Mouse (Mus musculus) liver, adult (tissue): ENCODE measurements around the gene Depp1.
A peak's percentile ranks its signal among the peaks of the same experiment; 100 is the strongest.

Source experiments
- GATA4 ChIP-seq: IDR thresholded peaks from 2 replicates; pipeline ENCODE4 v1.6.1; 2014; ENCODE audit warnings: mild to moderate bottlenecking, low read length; ENCODE audit not compliant: insufficient replicate concordance

Gene Depp1

GRCm38 (mm10) chr6:116650406-116650805, at the start of gene Depp1:
TSS of gene Depp1 (plus strand) at chr6:116650609.
- TF ChIP-seq GATA4: no peak

- TF ChIP-seq GATA4: no peak
Measured at GRCm38 (mm10) chr6:116607230-116607629, 43.2 kb upstream of the Depp1 start.

- TF ChIP-seq GATA4: no peak
Measured at GRCm38 (mm10) chr6:116615719-116616118, 34.7 kb upstream of the Depp1 start.

- no peak for TF ChIP-seq GATA4
Measured at GRCm38 (mm10) chr6:116618073-116618472, 32.3 kb upstream of the Depp1 start.

GRCm38 (mm10) chr6:116621318-116622023, 28.9 kb upstream of the Depp1 start:
- no peak for TF ChIP-seq GATA4

GRCm38 (mm10) chr6:116628095-116628494, 22.3 kb upstream of the Depp1 start:
- TF ChIP-seq GATA4: no peak

GRCm38 (mm10) chr6:116628539-116629171, 21.8 kb upstream of the Depp1 start, which contains the start of gene Zfp422:
TSS of gene Zfp422 (minus strand) at chr6:116628999.
- TF ChIP-seq GATA4: no peak

- no peak for TF ChIP-seq GATA4
Measured at GRCm38 (mm10) chr6:116629766-116630165, 20.6 kb upstream of the Depp1 start.

GRCm38 (mm10) chr6:116632129-116632528, 18.3 kb upstream of the Depp1 start:
- no peak for TF ChIP-seq GATA4

GRCm38 (mm10) chr6:116633741-116634695, 16.4 kb upstream of the Depp1 start:
- no peak for TF ChIP-seq GATA4

- peak; percentile 92 for TF ChIP-seq GATA4
Measured at GRCm38 (mm10) chr6:116635251-116636180, 14.9 kb upstream of the Depp1 start.

GRCm38 (mm10) chr6:116636581-116637235, 13.7 kb upstream of the Depp1 start:
- TF ChIP-seq GATA4: no peak

GRCm38 (mm10) chr6:116637496-116637895, 12.9 kb upstream of the Depp1 start:
- peak; percentile 34; the same call in 1 of the 2 replicates for TF ChIP-seq GATA4

GRCm38 (mm10) chr6:116638871-116639270, 11.5 kb upstream of the Depp1 start:
- no peak for TF ChIP-seq GATA4

- no peak; the same call in 1 of the 2 replicates for TF ChIP-seq GATA4
Measured at GRCm38 (mm10) chr6:116639663-116640062, 10.7 kb upstream of the Depp1 start.
